In the genomic region with DNA sequence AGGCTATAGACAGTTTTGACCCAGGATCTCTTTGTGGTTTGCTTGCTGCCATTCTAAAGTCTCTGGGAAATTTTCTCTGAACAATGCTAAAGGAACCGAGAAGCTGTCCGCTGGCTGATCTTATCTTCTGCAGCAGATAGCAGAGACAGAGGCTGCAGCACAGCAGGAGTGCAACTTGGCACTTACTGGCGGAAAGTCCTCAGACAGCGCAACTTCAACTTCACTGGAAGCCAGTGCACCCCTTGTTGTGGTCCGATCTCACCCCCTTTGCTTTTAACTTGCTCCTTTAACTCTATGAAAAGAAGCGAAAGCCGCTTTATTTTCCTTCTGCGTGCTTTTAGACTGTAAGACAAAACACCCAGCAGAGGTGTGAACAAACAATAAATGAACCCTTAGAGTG, we compare ENCODE assay signal across 26 mouse cellular contexts. TPM values are rescaled to one million over a fixed set of nuclear protein-coding genes. Genes with fewer than 3 reads are reported as not detected.
DNase-seq lines count a peak whose midpoint lies in the region; ATAC-seq lines count a peak whose summit lies in the region.
"Had no signal": no experiment of that assay in that cellular context is flagged by ENCODE, and none has a peak within 500 bp of the region (broad histone marks: within the 10 kb centered on the region; RNA-seq: fewer than 3 reads in every experiment).

No protein-coding gene starts in this region.

- H3K27me3 ChIP-seq in heart, embryonic 14.5 days (ENCODE audit: control insufficient read depth, insufficient read depth, low read length) = no peaks in the 10 kb centered on the region
- H3K27me3 ChIP-seq in kidney, embryonic 16.5 days (ENCODE audit: insufficient read depth, low read length) = no peaks in the 10 kb centered on the region
- H3K27me3 ChIP-seq: hindbrain, embryonic 15.5 days; limb, embryonic 15.5 days; midbrain, embryonic 15.5 days had no signal

- H3K36me3 ChIP-seq in heart, embryonic 14.5 days (ENCODE audit: control insufficient read depth, insufficient read depth, low read length) = no peaks in the 10 kb centered on the region
- H3K36me3 ChIP-seq in kidney, embryonic 16.5 days (ENCODE audit: insufficient read depth, low read length) = no peaks in the 10 kb centered on the region
- H3K36me3 ChIP-seq: embryonic facial prominence, embryonic 10.5 days; hindbrain, embryonic 15.5 days; limb, embryonic 15.5 days; midbrain, embryonic 15.5 days had no signal

- peaks cover 0 to 6% of the 10 kb centered on the region in 2 experiments; a peak in 3 of 4 replicates for H3K4me1 ChIP-seq in heart, embryonic 14.5 days (ENCODE audit: control insufficient read depth in 2 of 2, insufficient read depth in 2 of 2, low read length in 2 of 2)
- no peaks in the 10 kb centered on the region for H3K4me1 ChIP-seq in kidney, embryonic 16.5 days (ENCODE audit: insufficient read depth, low read length)
- H3K4me1 ChIP-seq: embryonic facial prominence, embryonic 10.5 days; hindbrain, embryonic 15.5 days; limb, embryonic 15.5 days; megakaryocyte, embryonic 14.5 days; midbrain, embryonic 15.5 days had no signal

- no peak overlapping the region for H3K9ac ChIP-seq in heart, embryonic 14.5 days (ENCODE audit: low read length)
- H3K9ac ChIP-seq in kidney, embryonic 16.5 days (replicated peaks; ENCODE audit: low read length) = no peak overlapping the region
- H3K9ac ChIP-seq: forebrain, postnatal 0 days; hindbrain, embryonic 15.5 days; limb, embryonic 15.5 days; liver, embryonic 14.5 days; lung, embryonic 14.5 days; midbrain, embryonic 15.5 days had no signal

- DNase-seq in heart, adult 8-10 months (ENCODE audit: low spot score) = no peak
- DNase-seq in CD4-positive, CD25-positive, alpha-beta regulatory T cell, adult 2 months (ENCODE audit: low read depth, low spot score) = peak; percentile 59
- peak; percentile 82 for DNase-seq in induced T-regulatory cell, adult 2 months (ENCODE audit: low read depth)
- peak; percentile 36 for DNase-seq in thymus, postnatal 14 days
- no peak for DNase-seq in cerebellum, postnatal 14 days
- no peak for DNase-seq in kidney, postnatal 14 days
- DNase-seq: adrenal gland, postnatal 25 days; cerebellum, adult 9-10 months; forebrain, postnatal 0 days; gastrocnemius, postnatal 25 days; heart, adult 18-20 months; heart, postnatal 14 days; kidney, adult 9 months; kidney, postnatal 36 days; lung, embryonic 14.5 days had no signal

- ATAC-seq in heart, embryonic 14.5 days (ENCODE audit: insufficient number of reproducible peaks, insufficient read depth, low FRiP score, low read depth) = no peak
- ATAC-seq in kidney, embryonic 16.5 days (ENCODE audit: low FRiP score, low TSS enrichment) = no peak
- ATAC-seq: forebrain, postnatal 0 days; intestine, embryonic 16.5 days; midbrain, embryonic 15.5 days had no signal

- no peak overlapping the region for H3K4me3 ChIP-seq in heart, embryonic 14.5 days (ENCODE audit: control insufficient read depth in 1 of 2, insufficient read depth in 1 of 2, low read depth in 1 of 2, low read length in 2 of 2)
- H3K4me3 ChIP-seq in kidney, embryonic 16.5 days (ENCODE audit: low read length) = no peak overlapping the region
- H3K4me3 ChIP-seq: embryonic facial prominence, embryonic 10.5 days; hindbrain, embryonic 15.5 days; limb, embryonic 15.5 days; megakaryocyte, embryonic 14.5 days; midbrain, embryonic 15.5 days had no signal

- peak overlapping the region; percentile 20; the same call in 1 of the 2 replicates for H3K4me2 ChIP-seq in heart, embryonic 14.5 days (ENCODE audit: low read length)
- no peak overlapping the region for H3K4me2 ChIP-seq in kidney, embryonic 16.5 days (replicated peaks; ENCODE audit: low read depth, low read length)
- H3K4me2 ChIP-seq: hindbrain, embryonic 15.5 days; limb, embryonic 15.5 days; lung, embryonic 14.5 days; midbrain, embryonic 15.5 days had no signal

- H3K27ac ChIP-seq in heart, embryonic 14.5 days (replicated peaks in 1 of 2; ENCODE audit: control insufficient read depth in 1 of 2, insufficient read depth in 1 of 2, low read depth in 2 of 2, low read length in 2 of 2) = no peak overlapping the region
- H3K27ac ChIP-seq in kidney, embryonic 16.5 days (ENCODE audit: low read length) = no peak overlapping the region
- H3K27ac ChIP-seq: embryonic facial prominence, embryonic 10.5 days; hindbrain, embryonic 15.5 days; limb, embryonic 15.5 days; liver, embryonic 14.5 days; midbrain, embryonic 15.5 days had no signal

- WGBS in heart, embryonic 14.5 days = 32% methylated on average over 8 of the region's 8 CpGs
- WGBS in kidney, embryonic 16.5 days = 73% methylated on average over 8 of the region's 8 CpGs

- no peaks in the 10 kb centered on the region for H3K9me3 ChIP-seq in heart, embryonic 14.5 days (ENCODE audit: control insufficient read depth, low read length)
- no peaks in the 10 kb centered on the region for H3K9me3 ChIP-seq in kidney, embryonic 16.5 days (ENCODE audit: low read length)
- H3K9me3 ChIP-seq: embryonic facial prominence, embryonic 10.5 days; hindbrain, embryonic 15.5 days; limb, embryonic 15.5 days; megakaryocyte, embryonic 14.5 days; midbrain, embryonic 15.5 days had no signal

RNA-seq across cellular contexts. Expression of a gene that starts 12.6 kb away (rescaled TPM):
- 0.18 and 0.36 TPM in 2 replicates for polyA plus RNA-seq in heart, embryonic 14.5 days (2014; fragmentation: Nextera tagmentation; extraction: Ambion mirVana)
- total RNA-seq in heart, adult 8-10 months (2022) = under 1 TPM in 3 of 4 experiments, not detected in 1; 0.27 to 0.28 (median 0.28) TPM
- 0.07 and 0.36 TPM in 2 replicates for polyA plus RNA-seq in kidney, embryonic 16.5 days (2015; fragmentation: Nextera tagmentation; extraction: Ambion mirVana)
- total RNA-seq: adrenal gland, postnatal 25 days; gastrocnemius, postnatal 25 days; left cerebral cortex, adult 18-20 months; MEL had no signal
- polyA plus RNA-seq: embryonic facial prominence, embryonic 10.5 days; hindbrain, embryonic 15.5 days; lung, embryonic 14.5 days; midbrain, embryonic 15.5 days had no signal

Comparison
In these comparisons a context has a peak if more than half of its experiments do, and no peak if none do; other contexts are left out.
1. DNase-seq: peak in CD4-positive, CD25-positive, alpha-beta regulatory T cell, adult 2 months (single experiment), induced T-regulatory cell, adult 2 months (single experiment) and thymus, postnatal 14 days (single experiment); none in heart, adult 8-10 months (single experiment), cerebellum, postnatal 14 days (0 of 2) and kidney, postnatal 14 days (single experiment).